Mouse (Mus musculus): Measurements from ENCODE around the gene Rbm4b. TPM values are rescaled to one million over a fixed set of nuclear protein-coding genes. Genes with fewer than 3 reads are reported as not detected.

Rbm4b gene
- total and polyA plus RNA-seq, 3 experiments: 7.0 to 11.1 TPM; not detected in 1

- 0 out of 2 replicates have a peak, but pooled peaks have one; percentile 16 for TF ChIP-seq ELF1 (IDR thresholded peaks at IDR 0.05; ENCODE audit: low read depth, low read length)
- peak; percentile 98 for TF ChIP-seq POLR2AphosphoS2 (IDR thresholded peaks at IDR 0.05; ENCODE audit: low read length)
- no peak; the same call in 1 of the 2 replicates for TF ChIP-seq SMC3 (IDR thresholded peaks at IDR 0.05; ENCODE audit: low read depth, low read length)
- no peak for TF ChIP-seq POLR2AphosphoS5 (IDR thresholded peaks at IDR 0.05; ENCODE audit: borderline replicate concordance, low read depth, low read length)
- no peak for TF ChIP-seq JUND (IDR thresholded peaks at IDR 0.05; ENCODE audit: low read depth, low read length)
Measured at GRCm38 (mm10) chr19:4756193-4756911, at the start of gene Rbm4b (continued).

GRCm38 (mm10) chr19:4708765-4709164 is 47.5 kb upstream of the Rbm4b start:
- H3K4me1 ChIP-seq (ENCODE audit: control insufficient read depth in 1 of 2, insufficient read depth in 2 of 2, low read length in 2 of 2): no peaks in the 10 kb centered on the region
- H3K27ac ChIP-seq (ENCODE audit: control insufficient read depth, low read depth, low read length): no peak overlapping the region
- H3K79me2 ChIP-seq (ENCODE audit: control insufficient read depth, insufficient read depth, low read length, poor library complexity): no peaks in the 10 kb centered on the region
- H3K4me3 ChIP-seq (ENCODE audit: control insufficient read depth in 1 of 2, insufficient read depth in 1 of 2, low read depth in 2 of 2, low read length in 2 of 2): no peak overlapping the region
- TF ChIP-seq POLR2AphosphoS5 (IDR thresholded peaks at IDR 0.05; ENCODE audit: borderline replicate concordance, low read depth, low read length) (no peak), ELF1 (IDR thresholded peaks at IDR 0.05; ENCODE audit: low read depth, low read length) (no peak), MEF2A (IDR thresholded peaks at IDR 0.05; ENCODE audit: extremely low read depth, insufficient replicate concordance, low read depth, low read length, poor library complexity, severe bottlenecking) (no peak), SIN3A (IDR thresholded peaks at IDR 0.05; ENCODE audit: low read length) (no peak), MAX (IDR thresholded peaks at IDR 0.05; ENCODE audit: low read length) (no peak), MAFK (IDR thresholded peaks at IDR 0.05; ENCODE audit: borderline replicate concordance, low read depth, low read length) (no peak), MAZ (IDR thresholded peaks at IDR 0.05; ENCODE audit: low read depth, low read length) (no peak), ZC3H11A (IDR thresholded peaks at IDR 0.05; ENCODE audit: low read depth, low read length) (no peak), CHD1 (IDR thresholded peaks at IDR 0.05; ENCODE audit: low read depth, low read length) (no peak), TAL1 (IDR thresholded peaks at IDR 0.05; ENCODE audit: low read length) (no peak)
- H3K36me3 ChIP-seq (ENCODE audit: control insufficient read depth in 1 of 2, insufficient read depth in 2 of 2, low read length in 2 of 2): no peaks in the 10 kb centered on the region
- no peak for DNase-seq (ENCODE audit: low read depth, low spot score)
- peaks cover 2 to 4% of the 10 kb centered on the region in 2 experiments; a peak in 3 of 4 replicates for H3K27me3 ChIP-seq (ENCODE audit: control insufficient read depth in 1 of 2, insufficient read depth in 2 of 2, low read length in 2 of 2)
- no peak overlapping the region for H3K9ac ChIP-seq (ENCODE audit: control insufficient read depth, low read depth, low read length, poor library complexity, severe bottlenecking)
- no peaks in the 10 kb centered on the region for H3K9me3 ChIP-seq (replicated peaks; ENCODE audit: insufficient read depth, low read length)

GRCm38 (mm10) chr19:4711098-4711600 is 45.1 kb upstream of the Rbm4b start, which contains the start of gene Sptbn2:
Sptbn2 (plus strand) TSS chr19:4711167.
- TF ChIP-seq MAZ (IDR thresholded peaks at IDR 0.05; ENCODE audit: low read depth, low read length) (no peak), ELF1 (IDR thresholded peaks at IDR 0.05; ENCODE audit: low read depth, low read length) (no peak), RCOR1 (IDR thresholded peaks at IDR 0.05; ENCODE audit: low read depth, low read length) (no peak), POLR2AphosphoS5 (IDR thresholded peaks at IDR 0.05; ENCODE audit: borderline replicate concordance, low read depth, low read length) (no peak), USF1 (IDR thresholded peaks at IDR 0.05; ENCODE audit: low read depth, low read length) (no peak), TCF12 (IDR thresholded peaks at IDR 0.05; ENCODE audit: low read depth, low read length) (no peak), BHLHE40 (IDR thresholded peaks at IDR 0.05; ENCODE audit: borderline replicate concordance, low read depth, low read length) (no peak), TBP (IDR thresholded peaks at IDR 0.05; ENCODE audit: low read depth, low read length) (no peak), NRF1 (IDR thresholded peaks at IDR 0.05; ENCODE audit: insufficient read depth, low read depth, low read length, poor library complexity, severe bottlenecking) (no peak), POLR2A (IDR thresholded peaks at IDR 0.05; ENCODE audit: control insufficient read depth in 1 of 2, insufficient read depth in 1 of 2, low read depth in 1 of 2, low read length in 2 of 2, poor library complexity in 1 of 2) (no peak), ETS1 (IDR thresholded peaks at IDR 0.05; ENCODE audit: low read depth, low read length) (no peak), POLR2AphosphoS2 (IDR thresholded peaks at IDR 0.05; ENCODE audit: low read length) (no peak), MYC (IDR thresholded peaks at IDR 0.05; ENCODE audit: low read depth, low read length) (no peak), CHD1 (IDR thresholded peaks at IDR 0.05; ENCODE audit: low read depth, low read length) (no peak), TAL1 (IDR thresholded peaks at IDR 0.05; ENCODE audit: low read length) (no peak)
- Histone ChIP-seq H3K79me2 (ENCODE audit: control insufficient read depth, insufficient read depth, low read length, poor library complexity) (no peaks in the 10 kb centered on the region), H3K9me3 (replicated peaks; ENCODE audit: insufficient read depth, low read length) (no peaks in the 10 kb centered on the region), H3K27ac (ENCODE audit: control insufficient read depth, low read depth, low read length) (no peak within 1 kb of the TSS), H3K4me1 (ENCODE audit: control insufficient read depth in 1 of 2, insufficient read depth in 2 of 2, low read length in 2 of 2) (no peaks in the 10 kb centered on the region), H3K9ac (ENCODE audit: control insufficient read depth, low read depth, low read length, poor library complexity, severe bottlenecking) (no peak within 1 kb of the TSS), H3K27me3 (ENCODE audit: control insufficient read depth in 1 of 2, insufficient read depth in 2 of 2, low read length in 2 of 2) (no peaks in the 10 kb centered on the region), H3K4me3 (ENCODE audit: control insufficient read depth in 1 of 2, insufficient read depth in 1 of 2, low read depth in 2 of 2, low read length in 2 of 2) (no peak within 1 kb of the TSS), H3K36me3 (ENCODE audit: control insufficient read depth in 1 of 2, insufficient read depth in 2 of 2, low read length in 2 of 2) (no peaks in the 10 kb centered on the region)
- no peak for DNase-seq (ENCODE audit: low read depth, low spot score)
